Mouse (Mus musculus) lung, adult 2 months (tissue): ENCODE measurements around the gene Map4. TPM values are rescaled to one million over a fixed set of nuclear protein-coding genes. Genes with fewer than 3 reads are reported as not detected.

Source experiments
- DNase-seq: peaks from one replicate; pipeline ENCODE4 v3.0.0; 2022
- H3K4me1 ChIP-seq: fragments of 200-500 bp; 2 replicates; pipeline ENCODE4 v1.6.1; 2011; ENCODE audit warnings: low read length; ENCODE audit not compliant: control insufficient read depth, insufficient read depth
- H3K4me3 ChIP-seq: fragments of 200-500 bp; replicated peaks from 2 replicates; pipeline ENCODE3; 2011; ENCODE audit warnings: low read depth, mild to moderate bottlenecking, control low read depth, low read length; ENCODE audit errors: extremely low read depth
- CTCF ChIP-seq: fragments of 200-500 bp; IDR thresholded peaks from 2 replicates; pipeline ENCODE4 v1.5.1; 2011; ENCODE audit warnings: mild to moderate bottlenecking, low read length, control low read depth; ENCODE audit not compliant: insufficient read depth
- POLR2A ChIP-seq: fragments of 200-500 bp; IDR thresholded peaks from 2 replicates; pipeline ENCODE4 v1.6.1; 2011; ENCODE audit warnings: low read depth, mild to moderate bottlenecking, control low read depth, low read length, borderline replicate concordance; ENCODE audit errors: extremely low read depth
- WGBS: fragments of 180-500 bp; shearing (Covaris S2); methylation state at CpG from one replicate; pipeline ENCODE4 v1.1.7; 2018; 5-methylcytosine and 5-hydroxymethylcytosine counted together
- polyA plus RNA-seq: library from polyadenylated mRNA; depleted of rRNA; stranded (reverse); fragments of >200 nt; gene quantifications from 2 replicates; pipeline ENCODE4 v1.2.3, GENCODE M21; 2012

Map4 gene
- polyA plus RNA-seq, 1 experiment = 275 TPM

DNA sequence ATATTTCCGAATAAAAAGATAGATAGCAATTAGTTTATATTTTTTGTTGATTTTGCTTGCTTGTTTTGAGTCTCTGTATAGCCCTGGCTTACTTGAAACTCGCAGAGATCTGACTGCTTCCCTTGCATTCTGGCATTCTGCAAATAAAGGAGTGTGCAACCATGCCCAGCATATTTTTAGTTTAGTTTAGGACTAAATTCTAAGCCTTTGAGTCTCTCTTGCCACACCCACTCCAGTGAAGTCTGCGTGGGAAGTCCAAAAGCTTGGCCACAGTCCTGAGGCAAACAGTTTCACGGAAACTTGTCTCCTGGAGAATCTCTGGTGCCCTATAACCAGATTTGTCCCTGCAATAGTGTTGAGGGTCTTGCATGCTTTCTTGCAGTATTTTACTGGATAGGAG, 113.1 kb downstream of the Map4 start:
- 67% methylated on average over 4 of the region's 4 CpGs for WGBS

DNA sequence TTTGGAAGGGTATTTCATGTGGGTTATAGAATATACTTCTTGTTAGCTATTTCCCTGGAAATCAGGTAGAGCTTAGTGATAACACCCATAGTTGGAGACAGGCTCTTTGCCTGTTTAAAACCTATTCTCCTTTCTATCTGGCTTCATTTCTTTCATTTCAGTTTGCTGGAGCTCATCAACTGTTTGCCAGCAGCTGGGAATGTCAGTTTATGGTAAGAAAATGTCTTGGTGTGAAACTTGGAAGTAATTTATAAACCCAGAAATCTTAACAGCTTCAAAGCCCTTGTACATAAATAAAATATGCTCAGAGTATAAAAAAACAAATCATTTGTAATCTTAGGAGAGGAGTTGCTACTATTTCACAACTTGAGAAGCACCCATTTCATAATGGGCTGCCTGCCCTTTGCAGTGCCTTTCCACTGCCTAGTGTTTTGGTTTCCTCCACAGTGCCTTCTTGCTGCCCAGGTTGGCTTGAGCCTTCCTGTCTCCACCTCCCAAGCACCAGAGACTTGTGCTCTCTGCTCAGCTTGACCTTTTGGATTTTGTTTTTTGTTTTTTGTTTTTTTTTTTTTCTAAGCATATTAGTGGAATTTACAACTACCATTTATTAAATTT, 114.6 kb downstream of the Map4 start:
- Histone ChIP-seq H3K4me3 (no peak overlapping the region), H3K4me1 (no peaks in the 10 kb centered on the region; the same call in 1 of the 2 replicates)
- TF ChIP-seq POLR2A (no peak), CTCF (no peak)
- DNase-seq = no peak

More for the DNA sequence above, 113.1 kb downstream of the Map4 start:
- Histone ChIP-seq H3K4me1 (no peaks in the 10 kb centered on the region; the same call in 1 of the 2 replicates), H3K4me3 (no peak overlapping the region)
- TF ChIP-seq CTCF (no peak), POLR2A (no peak)
- DNase-seq = no peak

DNA sequence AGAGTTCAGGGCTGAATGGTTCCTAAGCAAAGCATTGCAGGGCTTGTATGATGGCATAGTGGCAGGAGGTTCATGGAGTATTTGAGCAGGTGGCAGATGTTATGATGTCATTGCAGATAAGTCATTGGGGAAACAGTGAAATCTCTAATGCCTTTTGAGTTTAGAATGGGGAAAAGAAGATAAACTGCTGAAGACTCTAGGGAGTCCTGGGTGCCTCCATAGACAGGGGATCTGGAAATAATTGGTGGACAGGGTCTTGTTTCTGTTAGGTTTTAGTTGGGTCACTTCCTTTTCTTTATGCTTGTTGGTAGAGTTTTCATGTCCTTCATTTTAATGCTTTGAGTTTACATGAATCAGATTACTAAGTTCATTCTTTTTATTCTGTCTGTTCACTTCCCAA, 116.0 kb downstream of the Map4 start:
- no peak overlapping the region for H3K4me3 ChIP-seq
- no peak for DNase-seq
- TF ChIP-seq CTCF (no peak), POLR2A (no peak)

DNA sequence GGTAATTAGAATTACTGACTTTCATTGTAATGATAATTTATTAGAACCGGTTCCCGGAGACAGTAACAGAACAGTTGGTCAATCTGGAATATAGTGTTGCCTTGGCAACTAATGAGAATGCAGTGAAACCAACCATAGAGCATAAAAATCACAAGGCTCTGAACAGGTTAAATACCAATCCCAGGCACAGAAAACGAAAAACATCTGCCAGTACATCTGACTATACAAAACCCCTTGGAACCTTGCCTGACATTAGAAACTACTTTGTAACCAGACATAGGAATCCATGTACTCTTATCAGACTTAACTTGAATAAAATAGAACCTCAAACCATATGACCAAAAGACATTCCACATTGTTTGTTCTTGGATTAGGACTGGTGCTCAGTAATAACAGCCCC, 116.6 kb downstream of the Map4 start:
- no peak for DNase-seq
- 67% methylated on average over 3 of the region's 3 CpGs for WGBS
- no peaks in the 10 kb centered on the region; the same call in 1 of the 2 replicates for H3K4me1 ChIP-seq
- H3K4me3 ChIP-seq = no peak overlapping the region
- TF ChIP-seq CTCF (no peak), POLR2A (no peak)

More for the DNA sequence above, 116.0 kb downstream of the Map4 start:
- H3K4me1 ChIP-seq = no peaks in the 10 kb centered on the region; the same call in 1 of the 2 replicates

DNA sequence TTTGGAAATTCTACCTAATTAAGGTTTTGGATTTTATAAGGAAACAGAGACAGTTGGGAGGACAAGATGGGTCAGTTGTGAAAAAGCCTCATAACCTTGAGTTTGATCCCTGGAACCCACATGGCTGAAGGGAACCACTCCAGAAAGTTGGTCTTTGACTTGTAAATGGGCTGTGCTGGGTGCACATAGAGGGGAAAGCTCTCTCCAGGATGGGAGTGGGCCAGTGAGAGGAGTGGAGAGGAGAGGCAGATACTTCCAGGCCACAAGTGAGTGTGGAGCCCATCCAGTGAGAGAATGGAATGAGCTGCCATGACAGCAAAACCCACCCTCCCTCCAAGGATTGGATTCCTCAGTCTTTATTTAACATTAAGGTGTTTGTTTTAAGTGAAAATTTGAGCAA, 119.9 kb downstream of the Map4 start:
- Histone ChIP-seq H3K4me1 (no peaks in the 10 kb centered on the region), H3K4me3 (no peak overlapping the region)
- no peak for DNase-seq
- no peak for TF ChIP-seq POLR2A
- TF ChIP-seq CTCF = no peak

DNA sequence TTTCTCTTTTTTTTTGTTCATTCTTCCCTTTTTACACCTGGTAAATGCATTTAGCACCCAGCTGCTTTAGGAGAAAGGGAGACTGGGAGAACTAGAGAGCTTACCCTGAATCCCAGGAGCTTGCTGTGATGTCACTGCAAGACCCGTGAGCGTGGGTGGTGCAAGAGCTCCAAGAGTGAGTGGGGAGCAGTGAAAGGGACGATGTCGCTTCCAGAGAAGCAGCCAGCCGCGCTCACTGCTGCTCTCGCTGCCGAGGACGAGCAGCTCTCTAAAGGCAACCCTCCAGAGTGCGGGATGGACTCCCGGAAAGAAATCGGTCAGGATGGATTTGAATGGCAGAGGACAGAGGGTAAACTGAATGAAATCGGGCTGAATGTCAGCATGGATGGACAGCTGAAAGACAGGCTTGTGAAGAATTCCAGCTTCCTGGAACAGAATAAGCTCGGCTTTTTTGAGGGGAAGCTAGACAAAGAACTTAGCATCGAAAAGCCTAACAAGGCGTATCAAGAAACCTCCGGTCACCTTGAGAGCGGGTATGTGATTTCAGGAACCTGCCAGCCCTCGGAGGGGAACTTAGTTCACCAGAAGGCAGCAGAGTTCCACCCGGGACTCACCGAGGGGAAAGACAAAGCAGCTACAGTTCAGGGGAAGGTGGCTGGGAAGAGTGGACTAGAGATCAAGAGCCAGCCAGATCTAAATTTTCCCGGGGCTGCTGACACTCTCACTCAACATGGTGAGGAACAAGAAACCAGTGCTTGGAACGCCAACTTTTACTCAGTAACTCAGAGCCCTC, 120.8 kb downstream of the Map4 start:
- no peak for TF ChIP-seq POLR2A
- TF ChIP-seq CTCF = no peak
- 73% methylated on average over 23 of the region's 23 CpGs for WGBS
- no peak for DNase-seq
- Histone ChIP-seq H3K4me3 (no peak overlapping the region), H3K4me1 (no peaks in the 10 kb centered on the region)

DNA sequence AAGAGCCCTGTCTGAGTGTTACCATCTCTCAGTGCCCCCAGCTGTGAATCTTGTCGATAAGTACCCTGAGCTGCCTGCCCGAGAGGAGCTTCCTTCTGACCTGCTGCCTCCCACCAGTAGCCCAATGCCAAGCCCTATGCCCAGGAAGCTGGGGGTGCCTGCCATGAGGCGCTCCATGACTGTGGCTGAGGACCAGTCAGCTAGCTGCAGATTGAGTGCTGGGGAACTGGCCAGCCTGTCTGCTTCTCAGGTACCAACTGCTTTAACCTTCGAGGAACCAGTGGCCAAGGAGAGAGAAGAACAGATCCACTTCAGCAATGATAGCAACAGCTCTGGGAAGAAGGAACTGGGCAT, 121.7 kb downstream of the Map4 start:
- WGBS = 70% methylated on average over 4 of the region's 4 CpGs
- DNase-seq = no peak
- Histone ChIP-seq H3K4me1 (no peaks in the 10 kb centered on the region), H3K4me3 (no peak overlapping the region)
- TF ChIP-seq POLR2A = no peak
- TF ChIP-seq CTCF = no peak

DNA sequence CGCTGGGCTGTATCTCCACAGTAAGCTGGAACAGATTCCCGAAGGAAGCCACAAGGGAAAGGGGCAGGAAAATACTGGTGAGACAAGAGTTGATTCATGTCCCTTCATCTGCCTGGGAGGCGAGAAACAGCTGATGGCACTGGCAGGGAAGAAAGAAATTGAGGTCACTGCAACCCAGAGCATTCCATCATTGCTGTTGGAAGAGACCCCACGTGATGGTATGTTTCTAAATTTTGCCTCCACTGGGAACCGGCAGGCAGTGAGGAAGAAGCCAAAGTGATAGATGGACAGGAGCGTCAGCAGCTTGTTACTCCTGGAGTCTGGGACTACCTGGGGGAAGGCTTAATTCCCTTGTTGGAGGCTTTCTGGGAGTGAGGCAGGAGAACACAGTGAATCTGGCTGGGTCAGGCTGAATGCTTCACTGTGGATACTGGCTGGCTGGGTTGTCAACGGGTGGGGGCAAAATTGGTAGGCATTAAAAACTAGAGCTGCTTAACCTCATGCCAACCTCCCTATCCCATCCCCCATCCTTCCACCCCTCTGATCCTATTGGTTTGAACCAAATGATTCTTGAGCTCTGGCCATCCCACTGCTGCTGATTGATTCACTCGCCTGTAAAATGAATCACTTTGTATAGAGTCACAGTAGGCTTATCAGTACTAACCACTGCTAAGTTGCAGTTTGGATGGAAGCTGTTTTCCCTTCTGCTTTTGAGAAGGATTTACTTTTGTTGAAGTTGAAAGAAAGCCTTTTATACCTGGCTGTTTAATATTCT, 122.2 kb downstream of the Map4 start:
- 58% methylated on average over 8 of the region's 8 CpGs for WGBS
- no peak for DNase-seq
- TF ChIP-seq CTCF (no peak), POLR2A (no peak)
- H3K4me1 ChIP-seq = no peaks in the 10 kb centered on the region
- H3K4me3 ChIP-seq = no peak overlapping the region

DNA sequence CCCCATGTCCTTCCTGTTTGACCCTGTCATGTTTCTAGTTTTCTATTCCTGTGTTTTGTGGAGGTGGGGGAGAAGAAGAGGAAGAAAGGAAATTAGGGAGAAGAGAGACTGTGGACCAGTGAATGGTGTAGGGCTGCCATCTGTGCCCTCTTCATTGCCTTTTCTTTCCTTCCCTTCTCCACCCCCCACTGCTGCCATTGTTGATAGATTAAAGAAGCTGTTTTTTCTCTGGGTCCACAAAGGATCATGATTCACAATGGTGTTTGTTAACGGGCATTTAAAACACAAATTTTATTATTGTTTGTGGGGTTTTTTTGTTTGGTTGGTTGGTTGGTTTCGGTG, 122.8 kb downstream of the Map4 start:
- no peak overlapping the region for H3K4me3 ChIP-seq
- TF ChIP-seq CTCF (no peak), POLR2A (no peak)
- no peaks in the 10 kb centered on the region for H3K4me1 ChIP-seq
- WGBS = 85% methylated on average over 2 of the region's 2 CpGs
- DNase-seq = no peak

DNA sequence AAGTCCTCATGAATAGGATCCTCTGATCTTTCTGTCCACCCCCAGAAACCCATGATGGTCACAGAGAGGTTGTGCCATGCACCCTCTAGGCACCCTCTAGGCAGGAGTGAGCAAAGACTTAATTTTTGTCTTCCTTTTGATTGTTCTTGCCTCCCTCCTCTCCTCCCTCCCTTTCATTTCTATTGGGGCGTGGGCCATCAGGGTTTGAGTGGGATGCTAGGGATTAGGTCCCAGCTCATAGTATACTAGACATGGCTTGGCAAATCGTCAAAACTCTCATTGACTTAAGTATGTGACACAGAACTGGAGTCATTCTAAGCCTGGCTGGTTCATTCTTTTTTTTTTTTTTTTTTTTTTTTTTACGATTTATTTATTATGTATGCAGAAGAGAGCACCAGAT, 123.5 kb downstream of the Map4 start:
- TF ChIP-seq POLR2A (no peak), CTCF (no peak)
- no peaks in the 10 kb centered on the region for H3K4me1 ChIP-seq
- H3K4me3 ChIP-seq = no peak overlapping the region
- DNase-seq = no peak
- WGBS = 74% methylated on average over 3 of the region's 3 CpGs
